Mouse (Mus musculus) gastrocnemius, adult 8-10 months (tissue): Measurements from ENCODE around the gene Olfr1181. TPM values are rescaled to one million over a fixed set of nuclear protein-coding genes. Genes with fewer than 3 reads are reported as not detected.
"Not testable (repeated sequence)": the region's sequence is repeated elsewhere in the genome, so short reads cannot be mapped to it uniquely, and the experiment has no call there.

Source experiments
- DNase-seq, 2 experiments: peaks; one replicate each; pipeline ENCODE4 v3.0.0; 2022; ENCODE audit warnings: low spot score in 2 of 2
- total RNA-seq, 4 experiments: library from RNA; stranded (reverse); gene quantifications; 2 replicates each; pipeline ENCODE4 v1.2.4; 2022

Gene Olfr1181
- not detected for total RNA-seq

DNA sequence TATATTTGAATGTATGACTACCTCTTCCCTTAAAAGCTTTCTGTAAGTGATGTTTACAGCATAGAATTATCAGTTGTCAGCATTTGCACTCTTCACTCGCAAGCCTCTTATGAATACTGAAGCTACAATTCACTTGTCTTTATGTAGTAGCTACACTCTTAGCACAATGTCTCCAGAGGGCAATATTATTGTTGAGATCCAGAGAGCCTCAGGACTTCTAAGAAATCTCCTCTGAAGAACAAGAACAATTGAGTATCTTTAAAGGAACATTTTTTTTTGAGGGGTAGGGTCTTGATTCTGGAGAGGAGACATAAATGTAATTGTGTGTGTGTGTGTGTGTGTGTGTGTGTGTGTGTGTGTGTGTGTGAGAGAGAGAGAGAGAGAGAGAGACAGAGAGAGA is at the start of gene Olfr1181:
Gene Olfr1181 (minus strand): TSS at position 101 of the 400 bp plus-strand sequence.
- no peak for DNase-seq

- not testable (repeated sequence) for DNase-seq
Observed at GRCm38 (mm10) chr2:88454567-88454966, 28.6 kb upstream of the Olfr1181 start, which contains the start of gene Olfr1183. Gene Olfr1183, plus strand, starts transcription at chr2:88454867.

DNA sequence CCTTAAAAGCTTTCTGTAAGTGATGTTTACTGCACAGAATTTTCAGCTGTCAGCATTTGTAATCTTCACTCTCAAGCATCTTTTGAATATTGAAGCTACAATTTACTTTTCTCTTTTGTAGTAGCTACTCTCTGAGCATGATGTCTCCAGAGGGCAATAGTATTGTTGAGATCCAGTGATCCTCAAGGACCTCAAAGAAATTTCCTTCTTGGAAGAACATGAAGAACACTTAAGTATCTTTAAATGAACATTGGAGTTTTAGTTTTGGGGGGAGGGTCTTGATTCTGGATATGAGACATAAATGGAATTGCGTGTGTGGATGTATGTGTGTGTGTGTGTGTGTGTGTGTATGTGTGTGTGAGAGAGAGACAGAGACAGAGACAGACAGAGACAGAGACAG is 23.1 kb upstream of the Olfr1181 start, which contains the start of gene Gm13757:
Gene Gm13757 (minus strand): TSS at position 101 of the 400 bp plus-strand sequence.
- no peak for DNase-seq

GRCm38 (mm10) chr2:88419051-88419450 is 6.9 kb downstream of the Olfr1181 start, which contains the start of gene Olfr1180:
Gene Olfr1180, minus strand, starts transcription at chr2:88419151.
- no peak for DNase-seq

- no peak for DNase-seq
Observed at GRCm38 (mm10) chr2:88406353-88406752, 19.6 kb downstream of the Olfr1181 start, which contains the start of gene Olfr1179. Gene Olfr1179, minus strand, starts transcription at chr2:88406453.

- DNase-seq = no peak
Observed at GRCm38 (mm10) chr2:88386762-88387161, 39.2 kb downstream of the Olfr1181 start, which contains the start of gene Olfr1178. Gene Olfr1178, plus strand, starts transcription at chr2:88387062.

Other genes with a start within 250 kb of the Olfr1181 start
- gene Olfr1168, start 244.3 kb downstream of the Olfr1181 start, total RNA-seq = not detected
- not detected for gene Olfr1170, start 197.8 kb downstream of the Olfr1181 start, total RNA-seq
- gene Olfr1173, start 146.3 kb downstream of the Olfr1181 start, total RNA-seq = not detected
- not detected for gene Olfr1174-ps, start 111.0 kb downstream of the Olfr1181 start, total RNA-seq
- not detected for gene Olfr1175-ps, start 99.0 kb downstream of the Olfr1181 start, total RNA-seq
- not detected for gene Olfr1176, start 89.5 kb downstream of the Olfr1181 start, total RNA-seq
- not detected for gene Olfr1177-ps, start 79.7 kb downstream of the Olfr1181 start, total RNA-seq
- not detected for gene Olfr1178, start 39.1 kb downstream of the Olfr1181 start, total RNA-seq
- gene Olfr1179, start 19.7 kb downstream of the Olfr1181 start, total RNA-seq = not detected
- gene Olfr1180, start 7.0 kb downstream of the Olfr1181 start, total RNA-seq = not detected
- not detected for gene Gm13757, start 23.0 kb upstream of the Olfr1181 start, total RNA-seq
- gene Olfr1183, start 28.7 kb upstream of the Olfr1181 start, total RNA-seq = not detected
- gene Olfr1184, start 57.4 kb upstream of the Olfr1181 start, total RNA-seq = not detected
- not detected for gene Olfr1185-ps1, start 67.1 kb upstream of the Olfr1181 start, total RNA-seq
- not detected for gene Olfr1186, start 92.4 kb upstream of the Olfr1181 start, total RNA-seq
- not detected for gene Olfr1188, start 130.8 kb upstream of the Olfr1181 start, total RNA-seq
- not detected for gene Olfr1189, start 160.3 kb upstream of the Olfr1181 start, total RNA-seq
- not detected for gene Olfr1191-ps1, start 214.4 kb upstream of the Olfr1181 start, total RNA-seq
- gene Olfr1192-ps1, start 222.3 kb upstream of the Olfr1181 start, total RNA-seq = not detected
- gene Olfr1193, start 249.5 kb upstream of the Olfr1181 start, total RNA-seq = not detected